Mouse (Mus musculus) hindbrain, embryonic 10.5 days (tissue): Measurements from ENCODE around the gene Pax2. TPM values are rescaled to one million over a fixed set of nuclear protein-coding genes. Genes with fewer than 3 reads are reported as not detected.
A peak's percentile ranks its signal among the peaks of the same experiment; 100 is the strongest.
"Not testable (repeated sequence)": the region's sequence is repeated elsewhere in the genome, so short reads cannot be mapped to it uniquely, and the experiment has no call there.

ENCODE experiments used
- DNase-seq: peaks from one replicate; pipeline ENCODE4 v3.0.0-alpha.2; 2017; ENCODE audit warnings: low spot score
- H3K27ac ChIP-seq: fragments of 300-500 bp; sonication (generic); 2 replicates; pipeline ENCODE4 v1.5.1; 2016; ENCODE audit warnings: mild to moderate bottlenecking, moderate library complexity
- H3K27me3 ChIP-seq: fragments of 300-500 bp; sonication (generic); 2 replicates; pipeline ENCODE4 v1.6.1; 2016; ENCODE audit warnings: mild to moderate bottlenecking; ENCODE audit not compliant: poor library complexity, insufficient read depth, severe bottlenecking
- H3K36me3 ChIP-seq: fragments of 300-500 bp; sonication (generic); 2 replicates; pipeline ENCODE4 v1.6.1; 2016; ENCODE audit warnings: mild to moderate bottlenecking, moderate library complexity
- H3K4me1 ChIP-seq: fragments of 300-500 bp; sonication (generic); replicated peaks from 2 replicates; pipeline ENCODE4 v1.6.1; 2016; ENCODE audit warnings: mild to moderate bottlenecking
- H3K4me3 ChIP-seq: fragments of 300-500 bp; sonication (generic); 2 replicates; pipeline ENCODE4 v1.5.1; 2016; ENCODE audit warnings: mild to moderate bottlenecking, moderate library complexity
- H3K9me3 ChIP-seq: fragments of 300-500 bp; sonication (generic); 2 replicates; pipeline ENCODE4 v1.6.1; 2016; ENCODE audit warnings: mild to moderate bottlenecking, moderate library complexity
- WGBS: fragments of 180-500 bp; shearing (Covaris S2); methylation state at CpG from one replicate; pipeline ENCODE4 v1.1.7; 2016; 5-methylcytosine and 5-hydroxymethylcytosine counted together
- polyA plus RNA-seq: library from polyadenylated mRNA; unstranded; fragments of >200 nt; fragmentation: Nextera tagmentation; extraction: Ambion mirVana; gene quantifications from 2 replicates; pipeline ENCODE4 v1.2.1, GENCODE M21; 2016

The Pax2 gene
- polyA plus RNA-seq, 1 experiment from 2014 or later, result 8.2 TPM

DNA sequence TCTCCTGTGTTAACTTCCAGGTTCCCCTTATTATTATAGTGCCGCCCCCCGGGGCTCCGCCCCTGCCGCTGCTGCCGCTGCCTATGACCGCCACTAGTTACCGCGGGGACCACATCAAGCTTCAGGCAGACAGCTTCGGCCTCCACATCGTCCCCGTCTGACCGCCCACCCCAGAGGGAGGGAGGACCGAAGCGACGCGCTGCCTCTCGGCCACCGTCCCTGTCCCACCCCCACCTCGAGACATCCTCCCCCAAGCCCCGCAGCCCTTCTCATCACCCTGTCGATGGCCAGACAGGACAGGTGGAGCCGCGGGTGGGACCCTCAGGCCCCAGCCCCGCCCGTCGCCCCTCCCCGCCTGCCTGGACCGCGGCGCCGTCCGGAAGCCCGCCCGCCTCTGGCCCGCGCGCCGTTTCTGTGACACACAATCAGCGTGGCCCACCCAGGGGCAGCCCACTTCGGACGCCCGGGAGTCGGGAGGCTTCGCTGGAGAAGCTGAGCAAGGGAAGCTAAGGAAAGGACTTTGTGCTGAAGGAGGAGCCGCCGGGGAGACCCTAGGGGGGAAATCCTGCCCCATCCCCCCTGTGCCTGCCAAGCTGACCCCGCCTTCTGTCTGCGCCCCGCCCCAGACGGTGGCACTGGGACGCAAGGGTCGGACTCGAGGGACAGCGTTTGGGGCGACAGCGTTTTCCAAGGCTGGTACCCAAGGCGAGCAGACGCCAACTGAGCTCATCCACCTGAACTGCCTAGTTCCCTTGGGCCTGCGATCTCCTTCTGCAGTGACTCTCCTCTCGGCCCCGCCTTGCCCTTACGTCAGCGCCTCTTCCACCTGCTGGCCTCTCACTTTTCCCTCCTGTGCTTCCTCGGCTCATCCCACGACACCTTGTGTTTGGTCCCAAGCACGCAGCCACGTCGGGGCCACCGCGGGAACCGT is 80.4 kb downstream of the Pax2 start:
- Histone ChIP-seq H3K4me3 (peak overlapping the region; percentile 63), H3K36me3 (no peaks in the 10 kb centered on the region), H3K27ac (peak overlapping the region; percentile 78), H3K9me3 (no peaks in the 10 kb centered on the region), H3K27me3 (peaks cover 91% of the 10 kb centered on the region), H3K4me1 (peaks cover 54% of the 10 kb centered on the region)
- WGBS, result under 1% methylated on average over 71 of the region's 71 CpGs
- peak; percentile 55 for DNase-seq

DNA sequence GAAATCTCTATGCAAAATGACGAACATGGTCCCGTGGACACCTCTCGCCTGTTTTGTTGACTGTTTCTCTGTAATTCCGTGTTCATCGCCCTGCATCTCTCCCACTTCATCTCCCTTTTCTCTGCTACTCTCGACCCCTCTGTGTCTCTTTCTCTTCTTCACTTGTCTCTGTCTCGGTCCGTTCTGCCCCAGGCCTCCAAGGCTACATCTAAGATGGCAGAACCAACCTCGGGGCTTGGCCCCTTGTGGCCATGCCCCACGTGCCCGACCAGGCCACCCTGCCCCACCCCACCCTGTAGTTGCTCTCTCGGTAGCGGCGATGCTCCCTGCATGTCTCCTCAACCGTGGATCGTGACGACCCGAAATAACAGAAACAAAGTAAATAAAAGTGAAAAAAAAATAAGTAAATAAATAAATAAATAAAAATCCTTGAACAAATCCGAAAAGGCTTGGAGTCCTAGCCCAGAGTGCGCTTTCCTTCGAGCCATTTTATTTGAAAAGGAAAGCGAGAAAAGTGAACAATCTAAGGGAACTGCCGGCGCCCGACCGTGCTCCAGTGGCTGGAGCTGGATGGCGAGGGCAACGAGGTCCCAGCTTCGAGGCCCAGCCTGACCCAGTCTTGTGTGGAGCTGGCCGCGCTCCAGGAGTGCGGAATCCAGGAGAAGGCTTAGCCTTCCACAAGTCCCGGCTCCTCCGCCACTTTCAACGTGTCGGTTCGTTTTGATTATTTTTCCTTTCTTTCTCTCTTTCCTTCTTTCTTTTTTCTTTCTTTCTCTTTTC is 81.8 kb downstream of the Pax2 start:
- H3K27ac ChIP-seq, result no peak overlapping the region
- peak; percentile 46 for DNase-seq

DNA sequence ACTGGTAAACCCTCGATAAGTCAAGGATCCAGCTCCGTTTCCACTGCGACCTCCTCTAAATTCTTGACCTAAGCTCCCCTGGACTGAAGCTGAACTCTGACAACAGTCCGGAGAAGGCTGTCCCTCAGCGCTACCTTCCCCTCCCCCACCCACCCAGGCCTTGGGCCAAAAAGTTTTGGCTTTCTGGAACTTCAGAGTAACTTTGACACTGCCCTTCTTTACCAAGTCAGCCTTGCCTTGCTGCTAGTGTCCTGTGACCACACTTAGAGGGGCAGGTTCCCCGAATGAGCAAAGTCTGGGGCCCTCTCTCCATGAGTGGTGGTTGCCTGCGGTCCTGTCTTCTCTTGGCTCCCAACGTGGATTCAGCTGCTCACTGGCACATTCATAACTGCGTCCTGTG is 82.5 kb downstream of the Pax2 start:
- peaks cover 50% of the 10 kb centered on the region for H3K4me1 ChIP-seq
- peaks cover 77% of the 10 kb centered on the region for H3K27me3 ChIP-seq
- H3K36me3 ChIP-seq, result no peaks in the 10 kb centered on the region
- DNase-seq, result peak; percentile 34
- WGBS, result 11% methylated on average over 9 of the region's 9 CpGs
- no peaks in the 10 kb centered on the region for H3K9me3 ChIP-seq
- H3K4me3 ChIP-seq, result no peak overlapping the region
- no peak overlapping the region for H3K27ac ChIP-seq

More for the DNA sequence above, 81.8 kb downstream of the Pax2 start:
- WGBS, result 2% methylated on average over 37 of the region's 37 CpGs
- Histone ChIP-seq H3K4me1 (peaks cover 54% of the 10 kb centered on the region), H3K4me3 (peak overlapping the region; percentile 63), H3K9me3 (no peaks in the 10 kb centered on the region), H3K36me3 (no peaks in the 10 kb centered on the region), H3K27me3 (peaks cover 79% of the 10 kb centered on the region)

- WGBS, result 93% methylated on average over 15 of the region's 15 CpGs
- H3K27ac ChIP-seq, H3K4me1 ChIP-seq, H3K9me3 ChIP-seq, DNase-seq, H3K36me3 ChIP-seq, H3K4me3 ChIP-seq: not testable (repeated sequence)
- peaks cover 39% of the 10 kb centered on the region for H3K27me3 ChIP-seq
Measured at GRCm38 (mm10) chr19:44842661-44843060, 86.8 kb downstream of the Pax2 start.

- Histone ChIP-seq H3K36me3 (no peaks in the 10 kb centered on the region), H3K9me3 (no peaks in the 10 kb centered on the region), H3K4me1 (peaks cover 13% of the 10 kb centered on the region; the same call in 1 of the 2 replicates), H3K4me3 (no peak overlapping the region), H3K27me3 (peaks cover 12% of the 10 kb centered on the region), H3K27ac (no peak overlapping the region)
- 68% methylated on average over 12 of the region's 12 CpGs for WGBS
- DNase-seq, result peak; percentile 37
Measured at GRCm38 (mm10) chr19:44849465-44849864, 93.6 kb downstream of the Pax2 start.

DNA sequence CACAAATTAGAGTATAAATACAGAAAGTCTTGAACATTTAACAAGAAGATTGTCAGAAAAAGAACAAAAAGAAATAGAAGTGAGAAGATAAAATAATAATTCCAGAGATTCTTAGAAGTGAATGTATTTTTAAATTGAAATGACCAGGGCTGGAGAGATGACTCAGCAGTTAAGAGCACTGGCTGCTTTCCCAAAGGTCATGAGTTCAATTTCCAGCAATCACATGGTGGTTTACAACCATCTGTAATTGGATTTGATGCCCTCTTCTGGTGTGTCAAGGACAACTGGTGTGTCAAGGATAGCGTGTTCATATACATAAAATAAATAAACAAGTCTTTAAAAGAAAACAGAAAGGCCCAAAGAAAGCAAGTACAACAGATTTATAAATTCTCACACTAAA is 102.8 kb downstream of the Pax2 start:
- no peak for DNase-seq
- no peak overlapping the region for H3K27ac ChIP-seq
- 91% methylated on average over 1 of the region's 1 CpGs for WGBS
- no peaks in the 10 kb centered on the region for H3K27me3 ChIP-seq
- no peaks in the 10 kb centered on the region for H3K36me3 ChIP-seq
- peaks cover 5% of the 10 kb centered on the region for H3K9me3 ChIP-seq
- H3K4me1 ChIP-seq, result no peaks in the 10 kb centered on the region
- no peak overlapping the region for H3K4me3 ChIP-seq

DNA sequence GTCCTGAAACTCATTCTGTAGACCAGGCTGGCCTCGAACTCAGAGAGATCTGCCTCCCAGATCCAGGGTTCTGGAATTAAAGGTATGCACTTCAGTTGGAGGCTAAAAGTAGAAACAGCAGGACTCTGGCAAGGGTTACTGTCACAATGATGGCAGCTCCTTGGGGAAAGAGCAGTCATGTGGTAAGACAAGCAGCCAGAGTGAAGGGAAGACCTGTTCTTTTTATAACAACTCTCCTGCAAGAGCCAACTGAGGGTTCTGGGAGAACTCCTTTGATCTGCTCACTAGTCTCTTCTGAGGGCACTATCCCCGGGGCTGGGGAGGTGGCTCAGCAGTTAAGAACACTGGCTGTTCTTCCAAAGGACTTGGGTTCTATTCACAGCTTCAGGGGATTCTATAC is 112.9 kb downstream of the Pax2 start:
- Histone ChIP-seq H3K27ac (no peak overlapping the region), H3K9me3 (no peaks in the 10 kb centered on the region), H3K36me3 (no peaks in the 10 kb centered on the region), H3K4me3 (no peak overlapping the region), H3K4me1 (0 out of 2 replicates have a peak, but pooled peaks cover 3% of the 10 kb centered on the region), H3K27me3 (peaks cover 23% of the 10 kb centered on the region; the same call in 1 of the 2 replicates)
- no peak for DNase-seq
- 77% methylated on average over 2 of the region's 2 CpGs for WGBS

GRCm38 (mm10) chr19:44874186-44874898 is 118.5 kb downstream of the Pax2 start:
- no peak overlapping the region for H3K4me3 ChIP-seq
- 0 out of 2 replicates have a peak, but pooled peaks cover 3% of the 10 kb centered on the region for H3K4me1 ChIP-seq
- H3K36me3 ChIP-seq, result no peaks in the 10 kb centered on the region
- no peaks in the 10 kb centered on the region for H3K9me3 ChIP-seq
- WGBS, result 70% methylated on average over 15 of the region's 15 CpGs
- H3K27ac ChIP-seq, result no peak overlapping the region
- H3K27me3 ChIP-seq, result peaks cover 47% of the 10 kb centered on the region
- DNase-seq, result no peak

DNA sequence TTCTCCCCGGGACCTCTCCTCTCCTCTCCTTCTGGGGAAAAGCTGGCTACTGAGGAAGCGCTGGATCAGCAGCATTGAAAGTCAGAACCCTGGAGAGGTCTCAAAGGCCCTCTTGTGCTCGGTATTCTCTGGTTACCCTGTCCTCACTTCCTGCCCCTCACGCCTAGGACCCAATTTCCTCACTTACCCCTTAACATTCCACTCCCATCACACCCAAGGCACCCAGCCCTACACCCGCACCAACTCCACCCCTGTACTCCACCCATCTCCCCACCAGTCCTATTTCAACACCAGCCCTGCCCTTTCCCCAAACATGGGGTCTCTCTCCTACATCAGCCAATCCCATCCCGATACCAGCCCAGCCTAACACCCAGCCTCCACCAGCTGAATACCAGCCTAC is 119.1 kb downstream of the Pax2 start:
- H3K4me3 ChIP-seq, result no peak overlapping the region
- H3K4me1 ChIP-seq, result 0 out of 2 replicates have a peak, but pooled peaks cover 3% of the 10 kb centered on the region
- 38% methylated on average over 6 of the region's 6 CpGs for WGBS
- no peak overlapping the region for H3K27ac ChIP-seq
- no peaks in the 10 kb centered on the region for H3K36me3 ChIP-seq
- H3K27me3 ChIP-seq, result peaks cover 49% of the 10 kb centered on the region
- H3K9me3 ChIP-seq, result no peaks in the 10 kb centered on the region
- DNase-seq, result no peak

- no peaks in the 10 kb centered on the region for H3K36me3 ChIP-seq
- DNase-seq, result no peak
Measured at GRCm38 (mm10) chr19:44875718-44876117, 119.9 kb downstream of the Pax2 start.

DNA sequence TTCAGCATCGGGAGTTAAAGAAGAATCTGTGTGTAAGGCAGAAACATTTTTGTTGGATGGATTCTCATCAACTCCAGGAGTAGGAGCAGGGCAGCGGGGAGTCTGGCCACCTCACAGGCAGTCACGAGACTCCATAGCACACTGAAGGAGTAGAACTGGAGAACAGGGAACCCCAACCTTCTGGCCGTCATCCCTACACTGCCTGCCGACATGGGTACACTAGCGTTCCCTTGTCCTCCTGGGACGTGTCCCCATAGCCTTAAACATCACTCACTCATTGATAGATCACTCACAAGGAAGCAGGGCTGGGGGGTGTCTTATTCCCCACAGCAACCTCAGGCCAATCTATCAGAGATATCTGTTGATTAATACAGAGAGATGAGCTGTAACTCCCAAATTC is 120.7 kb downstream of the Pax2 start:
- no peaks in the 10 kb centered on the region for H3K9me3 ChIP-seq
- 84% methylated on average over 7 of the region's 7 CpGs for WGBS
- H3K4me1 ChIP-seq, result no peaks in the 10 kb centered on the region
- no peak overlapping the region for H3K4me3 ChIP-seq
- H3K27me3 ChIP-seq, result peaks cover 57% of the 10 kb centered on the region
- no peaks in the 10 kb centered on the region for H3K36me3 ChIP-seq
- no peak overlapping the region for H3K27ac ChIP-seq
- no peak for DNase-seq

More at GRCm38 (mm10) chr19:44875718-44876117, 119.9 kb downstream of the Pax2 start:
- H3K9me3 ChIP-seq, result no peaks in the 10 kb centered on the region
- no peak overlapping the region for H3K4me3 ChIP-seq
- peaks cover 53% of the 10 kb centered on the region for H3K27me3 ChIP-seq
- 0 out of 2 replicates have a peak, but pooled peaks cover 3% of the 10 kb centered on the region for H3K4me1 ChIP-seq
- 79% methylated on average over 1 of the region's 1 CpGs for WGBS
- no peak overlapping the region for H3K27ac ChIP-seq

DNA sequence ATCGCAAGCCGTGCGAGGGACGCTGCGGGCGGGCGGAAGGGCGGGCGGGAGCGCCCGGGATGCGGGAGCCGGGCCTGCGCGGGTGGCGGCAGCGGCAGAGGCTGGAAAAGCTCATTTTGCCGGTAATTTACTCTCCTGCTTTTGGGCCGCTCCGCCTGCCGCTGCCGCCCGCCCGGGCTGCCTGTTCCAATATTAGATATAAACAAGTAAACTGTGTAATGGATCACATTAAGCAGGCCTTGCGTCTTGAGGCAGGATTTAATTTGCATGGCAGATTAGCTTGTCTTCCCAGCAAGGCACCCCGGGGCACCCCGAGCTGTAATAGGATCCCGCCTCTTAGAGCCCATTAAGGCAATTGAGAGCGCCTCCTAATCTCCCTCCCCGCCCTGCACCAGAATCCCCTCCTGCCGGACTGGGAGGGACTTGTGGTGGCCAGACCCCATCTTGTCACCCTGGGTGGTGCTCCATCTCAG is 126.7 kb downstream of the Pax2 start:
- Histone ChIP-seq H3K9me3 (no peaks in the 10 kb centered on the region), H3K36me3 (no peaks in the 10 kb centered on the region), H3K27ac (peak overlapping the region; percentile 79), H3K4me3 (peak overlapping the region; percentile 53), H3K4me1 (peaks cover 35% of the 10 kb centered on the region), H3K27me3 (peaks cover 79% of the 10 kb centered on the region)
- DNase-seq, result peak; percentile 59
- under 1% methylated on average over 31 of the region's 31 CpGs for WGBS
